Mouse (Mus musculus): ENCODE results near the gene Ski. TPM values are rescaled to one million over a fixed set of nuclear protein-coding genes. Genes with fewer than 3 reads are reported as not detected.

Gene Ski
- total RNA-seq, 4 experiments from 2014 or later: 44.5 to 53.3 (median 49.0) TPM

Other genes with a start within 250 kb of the Ski start
- gene Plch2, start 165.8 kb downstream of the Ski start, total RNA-seq (2022): under 1 TPM in 1 of 4 experiments, not detected in 3; 0.06 TPM
- gene Pex10, start 155.6 kb downstream of the Ski start, total RNA-seq (2022): 10 to 100 TPM; 18.5 to 26.0 (median 22.6) TPM
- gene Rer1, start 136.2 kb downstream of the Ski start, total RNA-seq (2022): 10 to 100 TPM; 64.2 to 73.4 (median 68.4) TPM
- 1 to 10 TPM in 3 of 4 experiments, under 1 TPM in 1; 0.60 to 4.4 (median 1.8) TPM for gene Morn1, start 136.0 kb downstream of the Ski start, total RNA-seq (2022)
- 10 to 100 TPM; 12.4 to 17.8 (median 15.9) TPM for gene Faap20, start 27.2 kb upstream of the Ski start, total RNA-seq (2022)
- 1 to 10 TPM; 4.1 to 7.8 (median 5.5) TPM for gene Prkcz, start 138.8 kb upstream of the Ski start, total RNA-seq (2022)
- not detected for gene Gabrd, start 175.5 kb upstream of the Ski start, total RNA-seq (2022)
- under 1 TPM; 0.19 to 0.38 (median 0.27) TPM for gene Cfap74, start 186.6 kb upstream of the Ski start, total RNA-seq (2022)
- 1 to 10 TPM; 4.2 to 9.6 (median 6.2) TPM for gene Tmem52, start 246.5 kb upstream of the Ski start, total RNA-seq (2022)

Measured in heart, adult 8-10 months (tissue).